9 mouse cellular contexts compared by ENCODE assay signal in the genomic region with DNA sequence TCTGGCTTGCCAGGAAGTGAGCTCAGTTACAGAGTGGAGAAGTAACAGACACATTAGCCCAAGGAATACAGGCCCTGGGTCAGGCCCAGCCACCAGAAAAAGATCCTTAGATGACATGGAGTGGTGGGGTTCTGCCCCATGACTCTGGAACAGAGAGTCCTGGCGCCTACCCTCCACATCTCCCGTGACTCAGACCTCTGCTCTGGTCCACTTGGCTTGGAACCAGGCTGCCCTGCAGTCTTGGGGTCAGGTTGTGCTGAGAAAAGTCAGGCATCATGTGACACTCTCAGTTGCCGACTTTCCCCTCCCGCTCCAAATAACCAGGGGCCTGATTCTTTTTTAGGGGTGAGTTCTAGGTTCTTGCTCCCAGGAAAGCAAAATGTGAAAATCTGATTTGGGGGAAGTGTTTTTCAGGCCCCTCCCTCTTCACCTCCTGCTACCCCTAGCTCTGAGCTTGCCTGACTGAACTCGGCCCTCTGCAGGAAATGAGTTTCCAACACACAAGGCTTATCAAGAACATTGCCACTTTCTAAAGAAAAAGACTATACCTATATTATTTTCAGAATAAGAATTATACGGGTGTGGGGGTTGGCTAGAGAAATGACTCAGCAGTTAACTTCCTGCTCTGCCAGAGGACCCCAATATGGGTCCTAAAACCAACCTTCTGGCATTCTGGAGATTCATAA. TPM values are rescaled to one million over a fixed set of nuclear protein-coding genes. Genes with fewer than 3 reads are reported as not detected.
DNase-seq lines count a peak whose midpoint lies in the region; ATAC-seq and TF ChIP-seq lines count a peak whose summit lies in the region.
"Had no signal": no experiment of that assay in that cellular context is flagged by ENCODE, and none has a peak within 500 bp of the region (broad histone marks: within the 10 kb centered on the region; RNA-seq: fewer than 3 reads in every experiment).

No protein-coding gene starts in this region.

- no peaks in the 10 kb centered on the region for H3K27me3 ChIP-seq in kidney, adult 2 months (replicated peaks; ENCODE audit: control insufficient read depth, insufficient read depth, low read length)
- H3K27me3 ChIP-seq in limb, embryonic 10.5 days (ENCODE audit: low read depth, poor library complexity, severe bottlenecking), result peaks cover 15% of the 10 kb centered on the region; the same call in 1 of the 2 replicates

- H3K4me3 ChIP-seq in brown adipose tissue, adult 24 weeks (ENCODE audit: insufficient read depth, low read depth, low read length), result no peak overlapping the region
- H3K4me3 ChIP-seq in kidney, adult 2 months (ENCODE audit: insufficient read depth, low read depth, low read length), result no peak overlapping the region
- no peak overlapping the region for H3K4me3 ChIP-seq in limb, embryonic 10.5 days

- no peak for TF ChIP-seq CTCF in kidney, adult 2 months (conservative IDR thresholded peaks at IDR 0.05; ENCODE audit: insufficient read depth, insufficient read length, low read depth, low read length)

- no peak for ATAC-seq in frontal cortex, adult (ENCODE audit: low TSS enrichment)

- peak overlapping the region; percentile 78 for H3K27ac ChIP-seq in brown adipose tissue, adult 24 weeks (replicated peaks; ENCODE audit: low read depth, low read length)
- peak overlapping the region; percentile 81 for H3K27ac ChIP-seq in kidney, adult 2 months (ENCODE audit: insufficient read depth, low read depth, low read length)
- no peak overlapping the region for H3K27ac ChIP-seq in limb, embryonic 10.5 days

- peaks cover 2% of the 10 kb centered on the region; the same call in 1 of the 2 replicates for H3K36me3 ChIP-seq in kidney, adult 2 months (ENCODE audit: control insufficient read depth, insufficient read depth, low read length)
- peaks cover 17% of the 10 kb centered on the region for H3K36me3 ChIP-seq in limb, embryonic 10.5 days

- DNase-seq in urinary bladder, adult 18-20 months (ENCODE audit: low spot score in 2 of 2), result peak; percentile 53 to 59
- no peak for DNase-seq in urinary bladder, postnatal 4 days (ENCODE audit: low spot score in 2 of 2)
- DNase-seq in kidney, adult 2 months, result peak; percentile 95
- DNase-seq in urinary bladder, postnatal 25 days (ENCODE audit: low spot score), result peak; percentile 45
- DNase-seq in right cerebral cortex, postnatal 10 days (ENCODE audit: low spot score in 2 of 2), result no peak
- DNase-seq in limb, embryonic 10.5 days (ENCODE audit: low spot score), result no peak
- DNase-seq: thymus, postnatal 36 days had no signal

- 15% methylated on average over 6 of the region's 6 CpGs for whole genome bisulfite sequencing in kidney, adult 2 months
- 64% methylated on average over 6 of the region's 6 CpGs for WGBS in limb, embryonic 10.5 days

- peaks cover 6% of the 10 kb centered on the region; the same call in 1 of the 2 replicates for H3K4me1 ChIP-seq in brown adipose tissue, adult 24 weeks (ENCODE audit: control insufficient read depth, insufficient read depth, insufficient read length, low read length)
- H3K4me1 ChIP-seq in kidney, adult 2 months (ENCODE audit: control insufficient read depth, insufficient read depth, low read length), result peaks cover 29% of the 10 kb centered on the region
- H3K4me1 ChIP-seq in limb, embryonic 10.5 days, result peaks cover 22% of the 10 kb centered on the region

- TF ChIP-seq POLR2A in kidney, adult 2 months (IDR thresholded peaks at IDR 0.05; ENCODE audit: low read depth, low read length), result no peak

- no peaks in the 10 kb centered on the region for H3K9me3 ChIP-seq in limb, embryonic 10.5 days (replicated peaks)

RNA-seq across cellular contexts. Expression of a gene that starts 8.1 kb away (rescaled TPM):
- polyA plus RNA-seq in brown adipose tissue, adult 24 weeks (2012; ENCODE audit: insufficient read depth, insufficient read length, missing spikeins), result 359 and 432 TPM in 2 replicates
- 1,891 and 2,089 TPM in 2 replicates for polyA plus RNA-seq in kidney, adult 2 months (2012; rRNA removed)
- 3,627 and 3,653 TPM in 2 replicates for polyA plus RNA-seq in limb, embryonic 10.5 days (2016; fragmentation: Nextera tagmentation; extraction: Ambion mirVana)

RNA-seq across cellular contexts. Expression of a gene that starts 15.2 kb away (rescaled TPM):
- polyA plus RNA-seq in brown adipose tissue, adult 24 weeks (2012; ENCODE audit: insufficient read depth, insufficient read length, missing spikeins), result 1.0 and 2.5 TPM in 2 replicates
- polyA plus RNA-seq in kidney, adult 2 months (2012; rRNA removed), result 2.6 and 4.1 TPM in 2 replicates
- 0.55 and 0.87 TPM in 2 replicates for polyA plus RNA-seq in limb, embryonic 10.5 days (2016; fragmentation: Nextera tagmentation; extraction: Ambion mirVana)

RNA-seq across cellular contexts. Expression of a gene that starts 20.0 kb away (rescaled TPM):
- polyA plus RNA-seq in brown adipose tissue, adult 24 weeks (2012; ENCODE audit: insufficient read depth, insufficient read length, missing spikeins), result 41.7 and 45.2 TPM in 2 replicates
- polyA plus RNA-seq in kidney, adult 2 months (2012; rRNA removed), result 34.4 and 41.7 TPM in 2 replicates
- polyA plus RNA-seq in limb, embryonic 10.5 days (2016; fragmentation: Nextera tagmentation; extraction: Ambion mirVana), result 35.0 and 42.2 TPM in 2 replicates

Comparison
In these comparisons a context has a peak if more than half of its experiments do, and no peak if none do; other contexts are left out.
1. DNase-seq: peak in urinary bladder, adult 18-20 months (2 of 2), kidney, adult 2 months (single experiment) and urinary bladder, postnatal 25 days (single experiment); none in urinary bladder, postnatal 4 days (0 of 2), right cerebral cortex, postnatal 10 days (0 of 2) and limb, embryonic 10.5 days (single experiment).